Mouse (Mus musculus) retina, postnatal 1 day (tissue): ENCODE results near the gene 5430419D17Rik.

ENCODE experiments used
- DNase-seq: peaks from one replicate; pipeline ENCODE4 v3.0.0-alpha.2; 2012

The 5430419D17Rik gene

DNA sequence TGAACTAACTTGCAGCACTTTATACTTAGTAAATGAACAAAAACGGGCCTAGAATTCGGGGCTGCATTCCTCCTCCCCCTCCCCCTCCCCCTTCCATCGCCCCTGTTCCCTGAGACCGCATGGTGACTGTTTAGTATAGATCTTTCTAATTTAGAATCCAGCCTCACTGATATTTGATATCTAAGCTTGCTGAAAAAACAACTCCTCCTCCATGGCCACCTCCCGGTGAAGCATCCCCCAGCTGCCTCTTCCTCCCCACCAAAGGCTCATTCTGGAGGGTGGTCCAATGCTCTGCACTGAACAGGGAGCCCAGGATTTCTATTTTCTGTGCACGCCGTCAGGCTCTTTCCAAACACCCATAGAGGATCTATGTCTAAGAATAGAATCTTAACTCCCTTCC lies 144.1 kb downstream of the 5430419D17Rik start:
- DNase-seq = no peak

DNA sequence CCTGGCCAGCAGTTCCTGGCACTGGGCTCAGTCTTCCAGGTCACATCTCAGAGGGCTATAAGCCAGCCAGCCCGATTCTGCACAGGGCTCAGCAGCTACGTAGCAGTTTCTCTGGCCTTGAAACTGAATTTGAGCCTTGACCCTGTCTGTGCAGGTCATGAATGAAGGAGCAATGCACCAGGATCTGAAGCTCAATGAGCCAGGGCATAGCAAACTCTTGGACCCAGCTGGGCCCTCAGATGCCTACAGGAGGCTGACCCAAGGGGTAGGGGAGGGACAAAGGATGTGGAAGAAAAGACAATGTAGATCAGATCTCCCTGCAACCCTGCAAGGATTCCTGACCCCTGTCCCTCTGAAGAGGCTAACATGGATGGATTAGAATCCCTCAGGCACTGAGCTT lies 148.0 kb downstream of the 5430419D17Rik start, which contains the start of gene Cuzd1:
TSS of gene Cuzd1 (minus strand) at position 101 of the 400 bp plus-strand sequence.
- no peak for DNase-seq

DNA sequence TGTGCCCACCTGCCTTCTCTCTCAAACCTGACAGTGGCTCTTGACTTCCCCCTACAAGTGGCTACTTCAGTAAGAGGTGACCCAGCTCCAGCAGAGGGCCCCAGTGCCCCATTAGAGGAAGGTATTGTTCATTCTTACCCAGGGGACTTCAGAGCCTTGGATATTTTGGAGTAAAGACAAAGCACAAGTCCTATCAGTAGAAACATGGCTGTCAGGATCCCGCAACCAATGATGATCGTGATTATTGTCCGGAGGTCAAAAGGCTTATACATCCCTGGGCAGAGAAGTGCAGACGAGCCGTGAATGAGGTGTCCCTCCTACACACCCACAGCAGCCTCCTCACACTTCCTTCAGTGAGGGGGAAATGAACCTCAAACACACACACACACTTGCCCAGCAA lies 152.9 kb downstream of the 5430419D17Rik start:
- DNase-seq = no peak

DNA sequence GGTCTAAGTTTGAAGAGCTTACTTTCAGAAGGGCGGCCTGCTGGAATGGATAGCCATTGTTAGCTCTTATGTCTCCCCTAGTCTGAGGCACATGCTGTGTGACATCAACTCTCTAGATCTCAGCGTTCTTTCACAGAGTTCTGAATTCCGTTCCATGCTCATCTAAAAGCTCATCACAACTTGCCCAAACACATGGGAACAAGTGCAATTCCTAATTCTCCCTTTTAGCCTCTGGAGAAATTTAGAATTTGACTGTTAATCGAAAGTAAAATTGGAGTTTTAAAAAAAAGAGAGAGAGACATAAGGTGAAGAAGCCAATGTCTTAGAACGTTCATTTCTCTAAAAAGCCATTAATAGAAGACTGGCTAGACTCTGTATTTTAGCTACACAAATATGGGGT lies 155.2 kb downstream of the 5430419D17Rik start, which contains the start of gene Fam24b:
TSS of gene Fam24b (minus strand) at position 101 of the 400 bp plus-strand sequence.
- DNase-seq = no peak

DNA sequence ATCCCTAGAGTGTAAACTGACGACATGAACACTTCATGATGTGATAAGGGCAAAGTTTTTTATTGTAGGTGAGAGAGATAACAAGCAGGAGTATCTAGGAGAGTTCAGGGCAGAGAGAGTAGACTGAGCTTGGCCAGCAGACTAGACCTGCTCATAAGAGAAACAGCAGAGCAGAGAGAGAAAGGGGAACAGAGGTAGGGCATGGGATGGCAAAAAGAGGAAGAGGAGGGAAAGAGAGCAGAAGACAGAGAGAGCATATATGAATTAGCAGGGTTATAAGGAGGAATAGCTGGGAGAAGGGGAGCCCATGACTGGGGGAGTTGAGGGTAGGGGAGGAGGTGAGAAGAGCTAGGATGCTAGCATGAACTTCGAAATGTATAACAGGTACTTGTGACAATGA lies 157.5 kb downstream of the 5430419D17Rik start:
- DNase-seq = no peak

DNA sequence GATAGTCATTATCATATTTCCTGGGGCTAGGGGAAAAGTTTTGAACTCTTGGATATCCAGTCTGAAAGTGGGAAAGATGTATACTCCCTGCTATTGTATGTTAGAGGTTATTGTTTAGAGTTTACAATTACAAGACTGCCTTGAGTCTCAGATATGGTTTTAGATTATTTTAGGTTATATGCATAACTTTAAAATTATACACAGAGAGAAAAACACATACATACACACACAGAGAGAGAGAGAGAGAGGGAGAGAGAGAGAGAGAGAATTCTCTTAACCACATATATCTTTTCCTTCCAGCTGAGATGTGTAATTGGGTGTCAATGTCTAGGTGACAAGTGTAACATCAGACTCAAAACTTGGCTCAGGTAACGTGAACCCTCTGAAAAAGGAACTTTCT lies 159.4 kb downstream of the 5430419D17Rik start, which contains the start of gene Fam24a:
TSS of gene Fam24a (plus strand) at position 301 of the 400 bp plus-strand sequence.
- no peak for DNase-seq

DNA sequence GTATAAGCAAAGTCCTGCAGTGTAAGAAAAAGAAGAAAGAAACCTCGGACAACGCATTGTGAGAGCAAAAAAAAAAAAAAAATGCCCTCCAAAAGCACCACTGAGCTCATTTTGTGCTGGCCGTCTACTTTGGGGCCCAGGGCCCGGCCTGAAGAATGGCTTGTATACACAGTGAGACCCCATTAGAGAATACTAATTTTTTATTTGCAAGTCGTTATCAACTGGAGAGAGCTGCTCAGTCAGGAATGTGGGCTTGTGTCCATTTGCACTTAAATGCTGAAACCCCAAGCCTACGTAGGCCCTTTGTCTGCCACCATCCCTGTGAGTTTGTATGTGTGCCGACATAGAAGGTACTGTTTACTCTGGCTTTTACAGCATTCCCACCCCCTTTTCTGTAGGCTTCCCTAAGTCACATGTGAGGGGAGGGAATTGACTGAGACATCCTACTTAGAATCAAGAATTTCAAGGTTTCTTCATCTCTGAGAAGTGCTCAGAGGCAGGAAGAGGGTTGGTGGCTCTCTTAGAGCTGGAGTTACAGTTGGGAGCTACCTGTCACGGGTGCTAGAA lies 163.4 kb downstream of the 5430419D17Rik start:
- no peak for DNase-seq

DNA sequence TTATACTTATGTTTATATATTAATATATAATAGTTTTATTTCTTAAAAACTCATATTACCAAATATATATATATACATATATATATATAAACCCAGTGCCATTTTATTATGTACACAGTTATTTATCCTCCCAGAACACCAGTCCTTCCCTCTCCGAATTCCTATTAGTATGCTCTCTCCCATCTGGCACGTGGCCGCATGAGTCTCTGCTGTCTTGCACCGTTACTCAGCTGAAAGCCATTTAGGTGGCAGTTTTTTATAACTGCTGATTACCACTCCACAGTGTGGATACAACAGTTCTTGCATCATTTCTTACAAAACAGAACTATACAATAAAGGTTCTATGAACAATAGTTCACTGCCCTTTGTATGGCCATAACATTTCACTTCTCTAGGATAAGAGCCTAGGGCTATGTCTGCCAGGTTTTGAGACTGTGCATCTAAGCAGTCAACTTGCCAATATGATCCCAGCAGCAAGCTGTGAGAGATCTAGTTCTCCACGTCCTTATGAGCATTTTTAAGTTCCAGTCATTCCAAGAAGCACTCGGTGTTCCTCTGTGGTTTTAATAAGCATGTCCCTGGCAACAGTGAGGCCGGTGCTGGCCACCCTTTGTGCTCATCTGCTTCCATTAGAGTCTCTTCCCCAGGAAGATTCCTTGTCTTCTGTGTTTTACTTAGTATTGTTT lies 171.8 kb downstream of the 5430419D17Rik start:
- DNase-seq = no peak
